Mouse (Mus musculus): ENCODE measurements around the gene Gins2. TPM values are rescaled to one million over a fixed set of nuclear protein-coding genes. Genes with fewer than 3 reads are reported as not detected.

Gins2 gene
- total and polyA plus RNA-seq, 3 experiments = 39.6 to 150 (median 49.3) TPM

DNA sequence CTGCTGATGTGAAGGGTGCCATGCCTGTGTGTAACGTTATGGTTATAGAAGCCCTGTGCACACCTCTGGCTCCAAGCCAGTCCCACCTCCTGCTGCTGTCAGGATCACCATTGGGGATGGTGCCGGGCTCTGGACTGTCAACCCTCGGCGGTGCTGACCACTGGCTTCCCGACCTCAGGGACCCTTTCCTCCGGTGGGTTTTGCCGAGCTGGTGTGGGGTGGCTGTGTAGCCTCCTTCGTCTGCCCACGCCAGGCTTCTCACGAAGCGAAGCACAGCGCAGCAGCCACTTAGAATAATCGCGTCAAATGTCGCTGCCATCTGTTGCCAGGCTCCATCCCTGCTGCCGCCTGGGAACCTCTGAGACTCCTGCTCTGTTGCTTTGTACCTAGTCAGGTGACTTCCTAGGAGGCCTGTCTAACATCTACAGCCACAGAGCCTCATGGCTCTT is 40.8 kb downstream of the Gins2 start:
- no peak for DNase-seq (ENCODE audit: low read depth, low spot score)
- H3K27me3 ChIP-seq (ENCODE audit: control insufficient read depth in 1 of 2, insufficient read depth in 2 of 2, low read length in 2 of 2) = no peaks in the 10 kb centered on the region
- TF ChIP-seq KAT2A (conservative IDR thresholded peaks at IDR 0.05; ENCODE audit: low read depth, low read length) (no peak), MYB (IDR thresholded peaks at IDR 0.05; ENCODE audit: low read depth, low read length) (no peak), SIN3A (IDR thresholded peaks at IDR 0.05; ENCODE audit: low read length) (no peak), POLR2AphosphoS2 (IDR thresholded peaks at IDR 0.05; ENCODE audit: low read length) (no peak), POLR2A (IDR thresholded peaks at IDR 0.05; ENCODE audit: control insufficient read depth in 1 of 2, insufficient read depth in 1 of 2, low read depth in 1 of 2, low read length in 2 of 2, poor library complexity in 1 of 2) (no peak), MAX (IDR thresholded peaks at IDR 0.05; ENCODE audit: low read length) (no peak)

GRCm38 (mm10) chr8:120547562-120547961 is 41.5 kb downstream of the Gins2 start:
- Histone ChIP-seq H3K27ac (ENCODE audit: control insufficient read depth, low read depth, low read length) (no peak overlapping the region), H3K79me2 (ENCODE audit: control insufficient read depth, insufficient read depth, low read length, poor library complexity) (peaks cover 97% of the 10 kb centered on the region), H3K36me3 (ENCODE audit: control insufficient read depth in 1 of 2, insufficient read depth in 2 of 2, low read length in 2 of 2) (peaks cover 3 to 11% of the 10 kb centered on the region in 2 experiments; a peak in 3 of 4 replicates), H3K4me3 (ENCODE audit: control insufficient read depth in 1 of 2, insufficient read depth in 1 of 2, low read depth in 2 of 2, low read length in 2 of 2) (no peak overlapping the region), H3K4me1 (ENCODE audit: control insufficient read depth in 1 of 2, insufficient read depth in 2 of 2, low read length in 2 of 2) (peaks cover 0 to 13% of the 10 kb centered on the region in 2 experiments; a peak in 3 of 4 replicates), H3K9me3 (replicated peaks; ENCODE audit: insufficient read depth, low read length) (no peaks in the 10 kb centered on the region), H3K9ac (ENCODE audit: control insufficient read depth, low read depth, low read length, poor library complexity, severe bottlenecking) (no peak overlapping the region), H3K27me3 (ENCODE audit: control insufficient read depth in 1 of 2, insufficient read depth in 2 of 2, low read length in 2 of 2) (no peaks in the 10 kb centered on the region)
- no peak for DNase-seq (ENCODE audit: low read depth, low spot score)
- TF ChIP-seq NELFE (IDR thresholded peaks at IDR 0.05; ENCODE audit: low read depth, low read length) (no peak), ELF1 (IDR thresholded peaks at IDR 0.05; ENCODE audit: low read depth, low read length) (no peak), CHD1 (IDR thresholded peaks at IDR 0.05; ENCODE audit: low read depth, low read length) (no peak), CTCF (IDR thresholded peaks at IDR 0.05 in 2 of 3, conservative IDR thresholded peaks at IDR 0.05 in 1 of 3; ENCODE audit: control insufficient read depth in 1 of 3, insufficient read depth in 1 of 3, low read depth in 2 of 3, low read length in 3 of 3, poor library complexity in 1 of 3, severe bottlenecking in 1 of 3) (no peak), MYC (IDR thresholded peaks at IDR 0.05; ENCODE audit: low read depth, low read length) (no peak), NRF1 (IDR thresholded peaks at IDR 0.05; ENCODE audit: insufficient read depth, low read depth, low read length, poor library complexity, severe bottlenecking) (no peak), ZKSCAN1 (IDR thresholded peaks at IDR 0.05; ENCODE audit: low read depth, low read length) (no peak), SMC3 (IDR thresholded peaks at IDR 0.05; ENCODE audit: low read depth, low read length) (no peak), TAL1 (IDR thresholded peaks at IDR 0.05; ENCODE audit: low read length) (no peak)

More for the DNA sequence above, 40.8 kb downstream of the Gins2 start:
- H3K79me2 ChIP-seq (ENCODE audit: control insufficient read depth, insufficient read depth, low read length, poor library complexity) = peaks cover 97% of the 10 kb centered on the region
- H3K9me3 ChIP-seq (replicated peaks; ENCODE audit: insufficient read depth, low read length) = no peaks in the 10 kb centered on the region
- peaks cover 2 to 9% of the 10 kb centered on the region in 2 experiments; a peak in 3 of 4 replicates for H3K36me3 ChIP-seq (ENCODE audit: control insufficient read depth in 1 of 2, insufficient read depth in 2 of 2, low read length in 2 of 2)
- H3K9ac ChIP-seq (ENCODE audit: control insufficient read depth, low read depth, low read length, poor library complexity, severe bottlenecking) = no peak overlapping the region
- no peak overlapping the region for H3K4me3 ChIP-seq (ENCODE audit: control insufficient read depth in 1 of 2, insufficient read depth in 1 of 2, low read depth in 2 of 2, low read length in 2 of 2)
- peaks cover 0 to 12% of the 10 kb centered on the region in 2 experiments; a peak in 2 of 4 replicates for H3K4me1 ChIP-seq (ENCODE audit: control insufficient read depth in 1 of 2, insufficient read depth in 2 of 2, low read length in 2 of 2)
- no peak overlapping the region for H3K27ac ChIP-seq (ENCODE audit: control insufficient read depth, low read depth, low read length)

- H3K4me3 ChIP-seq (ENCODE audit: control insufficient read depth in 1 of 2, insufficient read depth in 1 of 2, low read depth in 2 of 2, low read length in 2 of 2) = no peak overlapping the region
- peaks cover 12 to 42% of the 10 kb centered on the region in 2 experiments for H3K4me1 ChIP-seq (ENCODE audit: control insufficient read depth in 1 of 2, insufficient read depth in 2 of 2, low read length in 2 of 2)
- no peaks in the 10 kb centered on the region for H3K27me3 ChIP-seq (ENCODE audit: control insufficient read depth in 1 of 2, insufficient read depth in 2 of 2, low read length in 2 of 2)
- peaks cover 5 to 37% of the 10 kb centered on the region in 2 experiments; a peak in 3 of 4 replicates for H3K36me3 ChIP-seq (ENCODE audit: control insufficient read depth in 1 of 2, insufficient read depth in 2 of 2, low read length in 2 of 2)
- peaks cover 98% of the 10 kb centered on the region for H3K79me2 ChIP-seq (ENCODE audit: control insufficient read depth, insufficient read depth, low read length, poor library complexity)
- no peak overlapping the region for H3K9ac ChIP-seq (ENCODE audit: control insufficient read depth, low read depth, low read length, poor library complexity, severe bottlenecking)
- no peak overlapping the region for H3K27ac ChIP-seq (ENCODE audit: control insufficient read depth, low read depth, low read length)
- no peak for DNase-seq (ENCODE audit: low read depth, low spot score)
- H3K9me3 ChIP-seq (replicated peaks; ENCODE audit: insufficient read depth, low read length) = no peaks in the 10 kb centered on the region
- TF ChIP-seq RCOR1 (IDR thresholded peaks at IDR 0.05; ENCODE audit: low read depth, low read length) (no peak), USF1 (IDR thresholded peaks at IDR 0.05; ENCODE audit: low read depth, low read length) (no peak), USF2 (IDR thresholded peaks at IDR 0.05; ENCODE audit: borderline replicate concordance in 1 of 2, insufficient read depth in 1 of 2, low read depth in 1 of 2, low read length in 2 of 2) (no peak), KAT2A (conservative IDR thresholded peaks at IDR 0.05; ENCODE audit: low read depth, low read length) (no peak), NRF1 (IDR thresholded peaks at IDR 0.05; ENCODE audit: insufficient read depth, low read depth, low read length, poor library complexity, severe bottlenecking) (no peak), ZMIZ1 (IDR thresholded peaks at IDR 0.05; ENCODE audit: low read depth, low read length) (no peak), ELF1 (IDR thresholded peaks at IDR 0.05; ENCODE audit: low read depth, low read length) (no peak), POLR2AphosphoS2 (IDR thresholded peaks at IDR 0.05; ENCODE audit: low read length) (no peak), MAFK (IDR thresholded peaks at IDR 0.05; ENCODE audit: borderline replicate concordance, low read depth, low read length) (no peak), TAL1 (IDR thresholded peaks at IDR 0.05; ENCODE audit: low read length) (no peak), RAD21 (IDR thresholded peaks at IDR 0.05; ENCODE audit: low read depth, low read length) (no peak), JUND (IDR thresholded peaks at IDR 0.05; ENCODE audit: low read depth, low read length) (no peak), TBP (IDR thresholded peaks at IDR 0.05; ENCODE audit: low read depth, low read length) (no peak), CTCF (IDR thresholded peaks at IDR 0.05 in 2 of 3, conservative IDR thresholded peaks at IDR 0.05 in 1 of 3; ENCODE audit: control insufficient read depth in 1 of 3, insufficient read depth in 1 of 3, low read depth in 2 of 3, low read length in 3 of 3, poor library complexity in 1 of 3, severe bottlenecking in 1 of 3) (no peak), ETS1 (IDR thresholded peaks at IDR 0.05; ENCODE audit: low read depth, low read length) (no peak), E2F4 (IDR thresholded peaks at IDR 0.05; ENCODE audit: borderline replicate concordance, low read depth, low read length) (no peak)
Observed at GRCm38 (mm10) chr8:120544155-120544554, 44.9 kb downstream of the Gins2 start.
